Mouse (Mus musculus): Measurements from ENCODE around the gene D430041D05Rik. TPM values are rescaled to one million over a fixed set of nuclear protein-coding genes. Genes with fewer than 3 reads are reported as not detected.
"Not testable (repeated sequence)": the region's sequence is repeated elsewhere in the genome, so short reads cannot be mapped to it uniquely, and the experiment has no call there.

The D430041D05Rik gene
- polyA plus RNA-seq, 1 experiment from 2014 or later, result 0.18 TPM

DNA sequence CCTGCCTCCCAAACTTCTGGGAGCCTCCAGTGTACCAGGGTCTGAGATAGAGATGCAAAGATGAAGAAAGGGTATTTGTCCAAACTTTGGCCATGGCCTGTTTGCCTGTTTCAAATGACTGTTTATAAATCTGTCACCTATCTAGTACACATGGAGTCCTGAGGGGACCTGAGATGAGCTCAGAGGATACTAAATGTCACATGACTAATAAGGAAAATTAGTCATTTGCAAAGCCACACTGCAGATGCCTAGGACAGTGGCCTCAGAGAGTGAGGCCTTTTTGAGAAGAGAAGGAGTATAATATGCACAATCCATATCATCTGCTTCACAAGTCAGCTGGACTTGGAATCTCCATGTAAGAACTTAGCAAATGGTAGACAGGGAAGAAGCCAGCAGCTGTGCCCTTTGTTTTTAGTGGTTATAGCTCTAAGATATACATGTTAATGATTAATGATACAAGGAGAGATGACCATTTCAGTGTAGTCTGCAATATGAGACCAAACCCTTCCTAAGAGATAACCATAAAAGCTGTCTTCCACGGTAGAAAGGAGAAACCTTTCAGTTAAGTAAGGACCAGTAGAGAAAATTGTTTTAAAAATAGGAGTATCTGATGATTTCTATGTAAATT is 299.5 kb downstream of the D430041D05Rik start:
- not testable (repeated sequence) for ATAC-seq (ENCODE audit: insufficient read depth, low FRiP score); H3K27me3 ChIP-seq (ENCODE audit: control insufficient read depth, insufficient read depth, low read length); H3K4me1 ChIP-seq (ENCODE audit: control insufficient read depth, insufficient read depth, low read length); H3K27ac ChIP-seq (ENCODE audit: low read length); H3K4me3 ChIP-seq (replicated peaks; ENCODE audit: low read length); H3K4me2 ChIP-seq (ENCODE audit: low read depth, low read length); H3K36me3 ChIP-seq (ENCODE audit: control insufficient read depth, insufficient read depth, low read length); H3K9me3 ChIP-seq (replicated peaks; ENCODE audit: control insufficient read depth, low read length); H3K9ac ChIP-seq (ENCODE audit: low read length)
- WGBS, result no CpG with 5 or more reads among the region's 1 CpGs

DNA sequence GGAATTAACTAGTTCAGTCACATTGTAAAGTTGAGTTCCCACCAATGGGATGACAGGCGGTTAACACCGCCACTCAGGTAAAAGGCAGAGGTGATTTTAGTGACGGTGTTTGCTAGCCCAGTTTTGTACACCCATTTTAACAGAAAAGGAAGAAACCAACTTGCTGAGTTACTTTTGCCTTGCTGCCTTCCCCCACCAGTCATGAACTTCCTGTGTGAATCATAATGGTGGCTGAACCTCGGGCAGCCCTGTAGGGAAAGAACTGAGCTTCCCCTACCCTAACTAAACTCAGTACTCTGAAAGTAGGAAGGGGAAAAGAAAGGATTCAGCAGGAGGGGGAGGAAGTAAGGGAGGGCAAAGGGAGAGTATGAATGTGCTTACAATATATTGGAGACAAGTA is 300.8 kb downstream of the D430041D05Rik start:
- Histone ChIP-seq H3K4me2 (ENCODE audit: low read depth, low read length) (no peak overlapping the region), H3K9me3 (replicated peaks; ENCODE audit: control insufficient read depth, low read length) (no peaks in the 10 kb centered on the region), H3K9ac (ENCODE audit: low read length) (no peak overlapping the region), H3K27me3 (ENCODE audit: control insufficient read depth, insufficient read depth, low read length) (no peaks in the 10 kb centered on the region), H3K4me1 (ENCODE audit: control insufficient read depth, insufficient read depth, low read length) (no peaks in the 10 kb centered on the region), H3K36me3 (ENCODE audit: control insufficient read depth, insufficient read depth, low read length) (no peaks in the 10 kb centered on the region), H3K27ac (ENCODE audit: low read length) (no peak overlapping the region), H3K4me3 (replicated peaks; ENCODE audit: low read length) (no peak overlapping the region)
- ATAC-seq (ENCODE audit: insufficient read depth, low FRiP score), result no peak
- 84% methylated on average over 4 of the region's 4 CpGs for WGBS

DNA sequence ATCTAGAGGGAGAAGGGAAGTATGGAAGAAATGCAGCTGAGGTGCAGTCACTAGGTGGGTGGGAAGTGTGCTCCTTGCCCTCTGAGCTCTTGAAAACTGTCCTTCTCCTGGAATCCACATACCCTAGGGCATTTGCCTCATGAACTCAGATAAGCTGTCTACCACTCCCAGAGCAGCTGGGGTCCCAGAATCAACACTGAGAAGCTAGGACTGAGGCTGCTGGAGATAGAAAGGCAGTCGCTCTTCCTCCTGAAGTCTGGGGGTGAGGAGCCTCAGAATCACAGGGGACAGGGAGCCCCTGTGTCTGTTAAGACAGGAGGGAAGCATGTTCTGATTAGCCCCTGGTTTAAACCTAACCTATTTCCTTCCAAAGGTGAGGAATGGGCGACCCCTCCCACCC is 301.3 kb downstream of the D430041D05Rik start:
- ATAC-seq (ENCODE audit: insufficient read depth, low FRiP score), result no peak
- Histone ChIP-seq H3K27me3 (ENCODE audit: control insufficient read depth, insufficient read depth, low read length) (no peaks in the 10 kb centered on the region), H3K36me3 (ENCODE audit: control insufficient read depth, insufficient read depth, low read length) (no peaks in the 10 kb centered on the region), H3K4me3 (replicated peaks; ENCODE audit: low read length) (no peak overlapping the region), H3K9me3 (replicated peaks; ENCODE audit: control insufficient read depth, low read length) (no peaks in the 10 kb centered on the region), H3K9ac (ENCODE audit: low read length) (no peak overlapping the region), H3K27ac (ENCODE audit: low read length) (no peak overlapping the region), H3K4me2 (ENCODE audit: low read depth, low read length) (no peak overlapping the region), H3K4me1 (ENCODE audit: control insufficient read depth, insufficient read depth, low read length) (no peaks in the 10 kb centered on the region)
- WGBS, result 60% methylated on average over 2 of the region's 2 CpGs

DNA sequence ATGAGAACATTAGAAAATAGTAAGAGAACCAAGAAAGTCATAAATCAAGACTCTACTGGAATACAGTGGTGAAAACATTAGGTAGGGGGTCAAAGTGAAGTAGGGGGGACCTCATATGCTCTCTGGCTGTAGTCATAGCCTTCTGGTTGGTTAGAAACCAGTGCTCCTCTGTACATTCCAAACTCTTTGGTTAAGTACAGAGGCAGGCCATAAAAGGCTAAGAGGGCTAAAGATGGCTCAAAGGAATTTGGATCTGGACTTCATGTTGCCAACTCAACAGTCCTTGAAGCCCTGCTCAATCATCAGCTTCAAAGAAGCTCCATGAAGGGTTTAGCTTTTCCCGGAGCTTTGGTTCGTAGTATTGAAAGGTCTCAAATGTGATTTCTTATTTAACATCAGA is 301.8 kb downstream of the D430041D05Rik start:
- H3K4me1 ChIP-seq (ENCODE audit: control insufficient read depth, insufficient read depth, low read length); H3K4me2 ChIP-seq (ENCODE audit: low read depth, low read length); H3K27ac ChIP-seq (ENCODE audit: low read length); H3K4me3 ChIP-seq (replicated peaks; ENCODE audit: low read length); H3K9me3 ChIP-seq (replicated peaks; ENCODE audit: control insufficient read depth, low read length); H3K9ac ChIP-seq (ENCODE audit: low read length); H3K27me3 ChIP-seq (ENCODE audit: control insufficient read depth, insufficient read depth, low read length); ATAC-seq (ENCODE audit: insufficient read depth, low FRiP score); H3K36me3 ChIP-seq (ENCODE audit: control insufficient read depth, insufficient read depth, low read length): not testable (repeated sequence)
- 79% methylated on average over 2 of the region's 2 CpGs for WGBS

DNA sequence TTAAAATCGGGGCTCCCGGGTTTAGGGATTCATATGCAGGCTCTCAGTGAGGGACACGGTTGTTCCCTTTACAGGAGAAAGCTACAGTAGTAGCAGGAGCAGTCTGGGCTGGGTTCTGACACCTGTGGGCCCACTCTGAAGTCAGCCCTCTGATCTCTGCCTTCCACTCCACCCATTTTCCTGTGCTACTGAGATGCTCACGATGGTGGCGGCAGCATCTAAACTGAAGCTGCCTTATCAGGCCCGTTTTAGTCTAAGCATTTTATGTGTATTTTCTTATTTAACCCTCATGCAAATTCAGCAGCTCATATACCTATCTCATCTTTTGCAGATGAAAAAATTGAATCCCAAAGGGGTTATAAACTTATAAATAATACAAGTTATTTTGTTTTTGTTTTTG is 306.0 kb downstream of the D430041D05Rik start:
- 84% methylated on average over 6 of the region's 6 CpGs for WGBS
- no peak for ATAC-seq (ENCODE audit: insufficient read depth, low FRiP score)

DNA sequence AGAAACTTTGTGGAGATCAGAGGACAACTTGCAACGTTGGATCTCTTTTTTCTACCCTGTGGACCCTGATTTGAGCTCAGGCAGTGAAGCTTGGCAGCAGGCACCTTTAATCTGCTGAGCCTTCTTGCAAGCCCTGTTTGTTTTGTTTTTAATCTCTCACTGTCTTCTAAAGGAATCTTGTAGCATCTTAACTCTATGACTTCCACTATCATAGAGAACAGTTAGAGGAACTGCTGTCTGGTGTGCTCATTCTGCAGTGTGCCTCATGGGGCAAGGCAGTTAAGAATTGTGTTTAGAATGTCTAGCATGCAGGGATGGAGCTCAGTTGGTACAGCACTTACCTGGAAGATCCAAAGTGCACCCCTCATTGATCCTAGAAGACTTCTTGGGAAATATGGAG is 310.9 kb downstream of the D430041D05Rik start:
- ATAC-seq (ENCODE audit: insufficient read depth, low FRiP score), result no peak
- H3K4me3 ChIP-seq (replicated peaks; ENCODE audit: low read length), result no peak overlapping the region
- no peak overlapping the region for H3K27ac ChIP-seq (ENCODE audit: low read length)
- H3K36me3 ChIP-seq (ENCODE audit: control insufficient read depth, insufficient read depth, low read length), result no peaks in the 10 kb centered on the region
- no peak overlapping the region for H3K9ac ChIP-seq (ENCODE audit: low read length)
- 50% methylated on average over 1 of the region's 1 CpGs for WGBS
- H3K4me2 ChIP-seq (ENCODE audit: low read depth, low read length), result no peak overlapping the region
- H3K27me3 ChIP-seq (ENCODE audit: control insufficient read depth, insufficient read depth, low read length), result no peaks in the 10 kb centered on the region
- peaks cover 11% of the 10 kb centered on the region; the same call in 1 of the 2 replicates for H3K4me1 ChIP-seq (ENCODE audit: control insufficient read depth, insufficient read depth, low read length)
- no peaks in the 10 kb centered on the region for H3K9me3 ChIP-seq (replicated peaks; ENCODE audit: control insufficient read depth, low read length)

More for the DNA sequence above, 306.0 kb downstream of the D430041D05Rik start:
- Histone ChIP-seq H3K27ac (ENCODE audit: low read length) (no peak overlapping the region), H3K27me3 (ENCODE audit: control insufficient read depth, insufficient read depth, low read length) (no peaks in the 10 kb centered on the region), H3K9ac (ENCODE audit: low read length) (no peak overlapping the region), H3K4me2 (ENCODE audit: low read depth, low read length) (no peak overlapping the region), H3K4me1 (ENCODE audit: control insufficient read depth, insufficient read depth, low read length) (no peaks in the 10 kb centered on the region), H3K4me3 (replicated peaks; ENCODE audit: low read length) (no peak overlapping the region), H3K36me3 (ENCODE audit: control insufficient read depth, insufficient read depth, low read length) (no peaks in the 10 kb centered on the region), H3K9me3 (replicated peaks; ENCODE audit: control insufficient read depth, low read length) (no peaks in the 10 kb centered on the region)

DNA sequence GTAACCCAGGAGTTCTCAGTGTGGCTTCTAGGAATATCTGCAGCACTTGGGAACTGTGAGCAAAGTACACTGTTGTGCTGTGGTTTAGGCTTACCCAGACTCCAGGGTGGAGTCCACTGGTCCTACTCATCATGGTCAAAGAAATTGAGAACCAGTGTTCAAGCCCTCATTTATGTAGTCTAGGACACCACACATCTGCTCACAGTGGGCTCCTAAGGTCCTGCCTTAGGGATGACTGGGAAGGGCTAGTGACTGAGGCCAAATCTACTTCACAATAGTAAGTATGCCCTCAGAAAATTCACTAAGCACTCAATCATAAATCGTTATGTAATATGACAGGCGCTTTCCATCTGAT is 311.6 kb downstream of the D430041D05Rik start:
- H3K4me1 ChIP-seq (ENCODE audit: control insufficient read depth, insufficient read depth, low read length), result peaks cover 11% of the 10 kb centered on the region; the same call in 1 of the 2 replicates
- H3K27ac ChIP-seq (ENCODE audit: low read length), result no peak overlapping the region
- H3K4me2 ChIP-seq (ENCODE audit: low read depth, low read length), result no peak overlapping the region
- no peaks in the 10 kb centered on the region for H3K9me3 ChIP-seq (replicated peaks; ENCODE audit: control insufficient read depth, low read length)
- WGBS, result 100% methylated on average over 2 of the region's 2 CpGs
- ATAC-seq (ENCODE audit: insufficient read depth, low FRiP score), result no peak
- no peak overlapping the region for H3K9ac ChIP-seq (ENCODE audit: low read length)
- no peaks in the 10 kb centered on the region for H3K27me3 ChIP-seq (ENCODE audit: control insufficient read depth, insufficient read depth, low read length)
- no peak overlapping the region for H3K4me3 ChIP-seq (replicated peaks; ENCODE audit: low read length)
- no peaks in the 10 kb centered on the region for H3K36me3 ChIP-seq (ENCODE audit: control insufficient read depth, insufficient read depth, low read length)

DNA sequence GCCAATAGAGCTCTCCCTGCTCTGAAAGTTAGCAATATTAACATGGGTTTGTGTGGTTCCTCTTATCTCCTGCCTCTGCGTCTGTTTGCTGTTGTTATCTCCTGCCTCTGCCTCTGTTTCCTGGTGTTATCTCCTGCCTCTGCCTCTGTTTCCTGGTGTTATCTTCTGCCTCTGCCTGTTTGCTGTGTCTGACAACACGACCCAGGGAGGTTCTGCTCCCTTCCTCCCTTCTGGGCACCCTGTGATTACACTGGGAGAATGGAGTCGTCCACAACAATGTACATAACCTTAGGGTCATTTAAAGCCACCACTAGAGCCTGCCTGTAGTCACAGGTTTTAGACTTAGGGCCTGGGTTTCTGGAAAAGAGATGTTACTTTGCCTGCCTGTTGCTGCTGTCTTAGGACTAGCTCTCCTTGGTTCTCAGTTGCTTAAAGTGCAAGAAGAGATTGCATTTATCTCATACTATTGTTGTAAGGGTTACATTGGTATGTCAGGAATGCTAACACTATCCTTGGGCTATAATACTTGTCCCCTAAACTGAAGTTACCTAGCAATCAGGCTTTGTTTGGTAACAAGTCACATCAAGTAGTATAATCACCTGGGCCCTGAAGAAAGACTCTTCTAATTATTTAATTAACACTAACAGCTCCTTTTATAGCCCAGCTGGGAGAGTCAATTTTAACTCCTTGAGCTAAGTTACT is 312.1 kb downstream of the D430041D05Rik start:
- Histone ChIP-seq H3K4me3 (replicated peaks; ENCODE audit: low read length) (no peak overlapping the region), H3K4me1 (ENCODE audit: control insufficient read depth, insufficient read depth, low read length) (peaks cover 11% of the 10 kb centered on the region; the same call in 1 of the 2 replicates), H3K9ac (ENCODE audit: low read length) (no peak overlapping the region), H3K9me3 (replicated peaks; ENCODE audit: control insufficient read depth, low read length) (no peaks in the 10 kb centered on the region), H3K27ac (ENCODE audit: low read length) (no peak overlapping the region), H3K27me3 (ENCODE audit: control insufficient read depth, insufficient read depth, low read length) (no peaks in the 10 kb centered on the region), H3K4me2 (ENCODE audit: low read depth, low read length) (no peak overlapping the region), H3K36me3 (ENCODE audit: control insufficient read depth, insufficient read depth, low read length) (no peaks in the 10 kb centered on the region)
- peak; percentile 44; the same call in 1 of the 2 replicates for ATAC-seq (ENCODE audit: insufficient read depth, low FRiP score)
- 24% methylated on average over 3 of the region's 3 CpGs for WGBS

DNA sequence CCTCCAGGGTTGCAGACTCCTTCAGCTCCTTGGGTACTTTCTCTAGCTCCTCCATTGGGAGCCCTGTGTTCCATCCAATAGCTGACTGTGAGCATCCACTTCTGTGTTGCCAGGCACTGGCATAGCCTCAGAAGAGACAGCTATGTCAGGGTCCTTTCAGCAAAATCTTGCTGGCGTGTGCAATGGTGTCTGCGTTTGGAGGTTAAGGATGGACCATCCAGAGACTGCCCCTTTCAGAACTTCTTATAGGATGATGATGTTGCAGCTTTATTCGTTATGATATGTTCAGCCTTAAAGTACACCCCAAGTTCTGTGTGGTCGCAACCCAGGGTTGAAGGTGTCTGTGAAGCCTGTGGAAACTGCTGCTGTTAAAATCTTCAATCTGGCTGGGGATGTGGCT is 313.4 kb downstream of the D430041D05Rik start:
- H3K9me3 ChIP-seq (replicated peaks; ENCODE audit: control insufficient read depth, low read length); ATAC-seq (ENCODE audit: insufficient read depth, low FRiP score); H3K27ac ChIP-seq (ENCODE audit: low read length): not testable (repeated sequence)

More for the DNA sequence above, 313.4 kb downstream of the D430041D05Rik start:
- not testable (repeated sequence) for H3K27me3 ChIP-seq (ENCODE audit: control insufficient read depth, insufficient read depth, low read length); H3K4me2 ChIP-seq (ENCODE audit: low read depth, low read length); H3K4me3 ChIP-seq (replicated peaks; ENCODE audit: low read length); H3K9ac ChIP-seq (ENCODE audit: low read length); H3K36me3 ChIP-seq (ENCODE audit: control insufficient read depth, insufficient read depth, low read length)
- 94% methylated on average over 4 of the region's 4 CpGs for WGBS
- peaks cover 11% of the 10 kb centered on the region; the same call in 1 of the 2 replicates for H3K4me1 ChIP-seq (ENCODE audit: control insufficient read depth, insufficient read depth, low read length)
